Mouse (Mus musculus) neural tube, embryonic 10.5 days (tissue): Measurements from ENCODE around the gene Hrc.

Experiments used
- DNase-seq: peaks from one replicate; pipeline ENCODE4 v3.0.0-alpha.2; 2017; ENCODE audit warnings: low spot score; ENCODE audit errors: extremely low spot score

Hrc gene

GRCm38 (mm10) chr7:45365742-45366651, 30.9 kb downstream of the Hrc start:
- peak; percentile 65 for DNase-seq

GRCm38 (mm10) chr7:45366652-45367019, 31.5 kb downstream of the Hrc start, which contains the start of gene Ppfia3:
Gene Ppfia3, minus strand, starts transcription at chr7:45367019.
- no peak for DNase-seq

- DNase-seq: peak; percentile 98
Measured at GRCm38 (mm10) chr7:45367020-45367880, 32.2 kb downstream of the Hrc start.

GRCm38 (mm10) chr7:45368178-45368577, 33.1 kb downstream of the Hrc start:
- no peak for DNase-seq

- DNase-seq: no peak
Measured at GRCm38 (mm10) chr7:45369022-45369745, 34.1 kb downstream of the Hrc start.

GRCm38 (mm10) chr7:45369836-45370474, 34.9 kb downstream of the Hrc start:
- DNase-seq: no peak

GRCm38 (mm10) chr7:45370475-45371311, 35.6 kb downstream of the Hrc start, which contains the start of gene Lin7b:
Gene Lin7b, minus strand, starts transcription at chr7:45370583.
- peak; percentile 87 for DNase-seq

- DNase-seq: no peak
Measured at GRCm38 (mm10) chr7:45372371-45372770, 37.3 kb downstream of the Hrc start.

- no peak for DNase-seq
Measured at GRCm38 (mm10) chr7:45374620-45375019, 39.5 kb downstream of the Hrc start.

- no peak for DNase-seq
Measured at GRCm38 (mm10) chr7:45376057-45376456, 41.0 kb downstream of the Hrc start.

GRCm38 (mm10) chr7:45386077-45386476, 51.0 kb downstream of the Hrc start:
- no peak for DNase-seq
